Mouse (Mus musculus) stomach, postnatal 0 days (tissue): ENCODE data around the gene Robo4. TPM values are rescaled to one million over a fixed set of nuclear protein-coding genes. Genes with fewer than 3 reads are reported as not detected.

Experiments
- ATAC-seq: fragments of 200-750 bp; cut with Nextera tagmentation; 2 replicates; pipeline ENCODE4 v1.8.0; 2017; ENCODE audit not compliant: low FRiP score, low TSS enrichment
- DNase-seq: peaks from one replicate; pipeline ENCODE4 v3.0.0-alpha.2; 2016; ENCODE audit warnings: low spot score
- H3K27ac ChIP-seq: fragments of 300-500 bp; sonication (generic); replicated peaks from 2 replicates; pipeline ENCODE4 v1.5.1; 2014; ENCODE audit warnings: mild to moderate bottlenecking, control low read depth
- H3K27me3 ChIP-seq: fragments of 300-500 bp; sonication (generic); 2 replicates; pipeline ENCODE4 v1.6.1; 2014; ENCODE audit warnings: low read length; ENCODE audit not compliant: control insufficient read depth, insufficient read depth
- H3K36me3 ChIP-seq: fragments of 300-500 bp; sonication (generic); 2 replicates; pipeline ENCODE4 v1.6.1; 2014; ENCODE audit warnings: low read length, mixed read lengths; ENCODE audit not compliant: control insufficient read depth, insufficient read depth
- H3K4me1 ChIP-seq: fragments of 300-500 bp; sonication (generic); replicated peaks from 2 replicates; pipeline ENCODE4 v1.6.1; 2014; ENCODE audit warnings: antibody characterized with exemption; ENCODE audit not compliant: control insufficient read depth, insufficient read depth
- H3K4me2 ChIP-seq: fragments of 300-500 bp; sonication (generic); replicated peaks from 2 replicates; pipeline ENCODE4 v1.6.1; 2014; ENCODE audit warnings: low read depth, mild to moderate bottlenecking, control low read depth, moderate library complexity
- H3K4me3 ChIP-seq: fragments of 300-500 bp; sonication (generic); 2 replicates; pipeline ENCODE4 v1.5.1; 2014; ENCODE audit warnings: low read depth, low read length, control low read depth
- H3K9ac ChIP-seq: fragments of 300-500 bp; sonication (generic); 2 replicates; pipeline ENCODE4 v1.6.1; 2014; ENCODE audit warnings: mild to moderate bottlenecking, low read length, control low read depth, mixed read lengths
- H3K9me3 ChIP-seq: fragments of 300-500 bp; sonication (generic); 2 replicates; pipeline ENCODE4 v1.6.1; 2016; ENCODE audit warnings: low read length; ENCODE audit not compliant: control insufficient read depth
- CTCF ChIP-seq: IDR thresholded peaks from 2 replicates; pipeline ENCODE4 v1.5.1; 2016; ENCODE audit warnings: antibody characterized with exemption, low read depth, mild to moderate bottlenecking, moderate library complexity
- EP300 ChIP-seq: optimal IDR thresholded peaks from 2 replicates; pipeline ENCODE3; 2016; ENCODE audit warnings: antibody characterized with exemption
- WGBS: fragments of 180-500 bp; shearing (Covaris S2); extraction: QIAGEN DNeasy Blood & Tissue Kit; methylation state at CpG from one replicate; pipeline ENCODE4 v1.1.7; 2014; 5-methylcytosine and 5-hydroxymethylcytosine counted together
- polyA plus RNA-seq: library from polyadenylated mRNA; unstranded; fragments of >200 nt; fragmentation: Nextera tagmentation; extraction: Ambion mirVana; gene quantifications from 2 replicates; pipeline ENCODE4 v1.2.1, GENCODE M21; 2015

Robo4 gene
- polyA plus RNA-seq, 1 experiment from 2014 or later, result 4.4 TPM

GRCm38 (mm10) chr9:37392071-37392470 is 9.6 kb upstream of the Robo4 start:
- Histone ChIP-seq H3K9ac (no peak overlapping the region), H3K27ac (no peak overlapping the region), H3K4me2 (no peak overlapping the region), H3K9me3 (no peaks in the 10 kb centered on the region), H3K4me1 (no peaks in the 10 kb centered on the region), H3K27me3 (no peaks in the 10 kb centered on the region), H3K4me3 (no peak overlapping the region), H3K36me3 (no peaks in the 10 kb centered on the region)
- ATAC-seq (no peak), DNase-seq (no peak)
- WGBS, result 74% methylated on average over 2 of the region's 2 CpGs
- no peak for TF ChIP-seq EP300
- TF ChIP-seq CTCF, result no peak

GRCm38 (mm10) chr9:37393482-37394131 is 8.1 kb upstream of the Robo4 start:
- ATAC-seq (no peak), DNase-seq (no peak)
- Histone ChIP-seq H3K4me1 (no peaks in the 10 kb centered on the region), H3K9me3 (no peaks in the 10 kb centered on the region), H3K4me2 (no peak overlapping the region), H3K9ac (no peak overlapping the region), H3K36me3 (no peaks in the 10 kb centered on the region), H3K4me3 (no peak overlapping the region), H3K27me3 (no peaks in the 10 kb centered on the region), H3K27ac (no peak overlapping the region)
- no peak for TF ChIP-seq EP300
- no peak for TF ChIP-seq CTCF
- WGBS, result 55% methylated on average over 8 of the region's 8 CpGs

- ATAC-seq (peak; percentile 38; the same call in 1 of the 2 replicates), DNase-seq (no peak)
- no peak overlapping the region for H3K9ac ChIP-seq
- H3K27ac ChIP-seq, result no peak overlapping the region
- no peaks in the 10 kb centered on the region for H3K36me3 ChIP-seq
- H3K9me3 ChIP-seq, result no peaks in the 10 kb centered on the region
- H3K4me2 ChIP-seq, result no peak overlapping the region
- no peak for TF ChIP-seq EP300
- no peak for TF ChIP-seq CTCF
- H3K27me3 ChIP-seq, result no peaks in the 10 kb centered on the region
- no peak overlapping the region for H3K4me3 ChIP-seq
- no peaks in the 10 kb centered on the region for H3K4me1 ChIP-seq
- 77% methylated on average over 2 of the region's 2 CpGs for WGBS
Observed at GRCm38 (mm10) chr9:37400585-37400984, 1.1 kb upstream of the Robo4 start.

GRCm38 (mm10) chr9:37402501-37402900 is 804 bp downstream of the Robo4 start:
- Histone ChIP-seq H3K9ac (peak overlapping the region; percentile 38; the same call in 1 of the 2 replicates), H3K27me3 (no peaks in the 10 kb centered on the region), H3K4me3 (peak overlapping the region; percentile 20), H3K36me3 (no peaks in the 10 kb centered on the region), H3K4me1 (no peaks in the 10 kb centered on the region), H3K27ac (peak overlapping the region; percentile 45; the same call in 1 of the 2 replicates), H3K9me3 (no peaks in the 10 kb centered on the region), H3K4me2 (no peak overlapping the region)
- WGBS, result 84% methylated on average over 7 of the region's 7 CpGs
- TF ChIP-seq CTCF (no peak), EP300 (no peak)
- DNase-seq, result no peak
- no peak for ATAC-seq

GRCm38 (mm10) chr9:37403011-37403410 is 1.3 kb downstream of the Robo4 start:
- H3K27ac ChIP-seq, result no peak overlapping the region
- DNase-seq (no peak), ATAC-seq (no peak)
- H3K36me3 ChIP-seq, result no peaks in the 10 kb centered on the region
- no peaks in the 10 kb centered on the region for H3K9me3 ChIP-seq
- H3K4me2 ChIP-seq, result 0 out of 2 replicates have a peak overlapping the region, but pooled peaks have one; percentile 14
- WGBS, result 82% methylated on average over 7 of the region's 7 CpGs
- TF ChIP-seq EP300 (no peak), CTCF (no peak)
- no peaks in the 10 kb centered on the region for H3K4me1 ChIP-seq
- no peaks in the 10 kb centered on the region for H3K27me3 ChIP-seq
- H3K4me3 ChIP-seq, result peak overlapping the region; percentile 20
- no peak overlapping the region for H3K9ac ChIP-seq

GRCm38 (mm10) chr9:37406372-37406771 is 4.7 kb downstream of the Robo4 start:
- no peaks in the 10 kb centered on the region for H3K27me3 ChIP-seq
- peak; percentile 87 for TF ChIP-seq CTCF
- no peak for TF ChIP-seq EP300
- H3K4me3 ChIP-seq, result no peak overlapping the region
- H3K9me3 ChIP-seq, result no peaks in the 10 kb centered on the region
- H3K27ac ChIP-seq, result no peak overlapping the region
- no peak for DNase-seq
- peak; percentile 50 for ATAC-seq
- WGBS, result 0% methylated on average over 1 of the region's 1 CpGs
- H3K4me1 ChIP-seq, result no peaks in the 10 kb centered on the region
- no peaks in the 10 kb centered on the region for H3K36me3 ChIP-seq
- no peak overlapping the region for H3K9ac ChIP-seq
- no peak overlapping the region for H3K4me2 ChIP-seq
